Mouse (Mus musculus) cerebellum, postnatal 36 days (tissue): ENCODE measurements around the gene Gpm6a.

ENCODE experiments used
- DNase-seq, 2 experiments: peaks; one replicate each; pipeline ENCODE4 v3.0.0; 2021 to 2022; ENCODE audit warnings: mixed read lengths in 2 of 2

The Gpm6a gene

GRCm38 (mm10) chr8:55012228-55012627, 57.6 kb downstream of the Gpm6a start:
- no peak for DNase-seq

- DNase-seq = no peak
Measured at GRCm38 (mm10) chr8:55017071-55017470, 62.4 kb downstream of the Gpm6a start.

GRCm38 (mm10) chr8:55025851-55026660, 71.4 kb downstream of the Gpm6a start:
- peak in 1 of 2 experiments; percentile 48 for DNase-seq

- no peak for DNase-seq
Measured at GRCm38 (mm10) chr8:55026661-55027000, 72.0 kb downstream of the Gpm6a start.

- no peak for DNase-seq
Measured at GRCm38 (mm10) chr8:55028371-55028770, 73.7 kb downstream of the Gpm6a start.

- no peak for DNase-seq
Measured at GRCm38 (mm10) chr8:55031099-55031498, 76.5 kb downstream of the Gpm6a start.

- DNase-seq = peak; percentile 90 to 94
Measured at GRCm38 (mm10) chr8:55034309-55034708, 79.7 kb downstream of the Gpm6a start.

- no peak for DNase-seq
Measured at GRCm38 (mm10) chr8:55035416-55035815, 80.8 kb downstream of the Gpm6a start.

GRCm38 (mm10) chr8:55042955-55043354, 88.3 kb downstream of the Gpm6a start:
- peak; percentile 86 to 94 for DNase-seq

GRCm38 (mm10) chr8:55048396-55048795, 93.8 kb downstream of the Gpm6a start:
- no peak for DNase-seq

GRCm38 (mm10) chr8:55049979-55050378, 95.3 kb downstream of the Gpm6a start:
- DNase-seq = peak in 1 of 2 experiments; percentile 21

GRCm38 (mm10) chr8:55068811-55069210, 114.2 kb downstream of the Gpm6a start:
- peak in 1 of 2 experiments; percentile 22 for DNase-seq

GRCm38 (mm10) chr8:55073481-55073880, 118.8 kb downstream of the Gpm6a start:
- DNase-seq = peak; percentile 12 to 25

- no peak for DNase-seq
Measured at GRCm38 (mm10) chr8:55102195-55102594, 147.6 kb downstream of the Gpm6a start.

GRCm38 (mm10) chr8:55103065-55103464, 148.4 kb downstream of the Gpm6a start:
- no peak for DNase-seq

- peak in 1 of 2 experiments; percentile 6 for DNase-seq
Measured at GRCm38 (mm10) chr8:55103891-55104481, 149.3 kb downstream of the Gpm6a start.
